Mouse (Mus musculus): ENCODE measurements around the gene Snx4. TPM values are rescaled to one million over a fixed set of nuclear protein-coding genes. Genes with fewer than 3 reads are reported as not detected.

The Snx4 gene
- polyA plus RNA-seq, 1 experiment from 2014 or later, result 84.3 TPM

DNA sequence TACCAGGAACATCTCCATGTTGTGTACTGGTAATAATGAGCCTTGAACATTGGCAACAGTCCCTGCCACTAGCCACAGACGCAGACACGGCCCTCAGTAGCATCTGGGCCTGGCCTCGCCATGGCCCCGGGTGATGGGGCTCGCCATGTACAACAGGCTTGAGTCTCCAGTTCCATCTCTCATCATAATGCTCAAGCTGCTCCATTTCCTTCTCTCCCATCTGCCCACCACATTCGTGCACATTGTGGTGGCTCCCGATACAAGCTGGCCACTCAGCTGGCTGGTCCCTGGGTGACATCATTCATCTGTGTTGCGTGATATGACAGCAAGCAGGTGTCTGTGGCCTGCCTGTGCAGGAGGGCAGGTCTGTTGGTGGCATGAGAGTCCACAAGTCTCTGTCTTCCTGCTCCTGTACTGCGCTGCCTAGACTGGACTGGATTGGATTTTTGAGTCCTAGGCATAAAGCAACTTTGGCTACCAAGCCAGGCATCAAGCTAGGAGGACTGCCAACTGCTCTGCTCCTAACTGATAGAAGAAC lies 6.2 kb upstream of the Snx4 start:
- Histone ChIP-seq H3K4me1 (peaks cover 3% of the 10 kb centered on the region; the same call in 1 of the 2 replicates), H3K4me3 (no peak overlapping the region), H3K27ac (no peak overlapping the region), H3K27me3 (no peaks in the 10 kb centered on the region), H3K4me2 (no peak overlapping the region), H3K9ac (no peak overlapping the region), H3K36me3 (peaks cover 49% of the 10 kb centered on the region), H3K9me3 (no peaks in the 10 kb centered on the region)
- 93% methylated on average over 9 of the region's 9 CpGs for WGBS
- no peak for ATAC-seq (ENCODE audit: insufficient number of reproducible peaks, low FRiP score, low TSS enrichment, low read depth)

DNA sequence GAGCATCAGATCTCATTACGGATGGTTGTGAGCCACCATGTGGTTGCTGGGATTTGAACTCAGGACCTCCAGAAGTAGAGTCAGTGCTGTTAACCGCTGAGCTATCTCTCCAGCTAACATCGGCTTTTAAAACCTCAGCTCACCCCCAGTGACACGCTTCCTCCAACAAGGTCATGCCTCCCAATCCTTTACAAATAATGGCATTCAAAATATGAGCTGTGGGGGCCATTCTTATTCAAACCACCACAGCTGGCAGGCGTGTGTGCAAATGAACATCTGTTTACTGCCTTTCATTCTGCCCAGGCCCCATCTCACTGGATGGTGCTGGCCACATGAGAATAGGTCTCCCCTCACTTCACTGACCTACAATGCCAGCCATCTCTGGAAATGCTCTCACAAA lies 4.7 kb upstream of the Snx4 start:
- H3K27ac ChIP-seq, result no peak overlapping the region
- H3K4me2 ChIP-seq, result no peak overlapping the region
- H3K36me3 ChIP-seq, result peaks cover 33% of the 10 kb centered on the region
- no peaks in the 10 kb centered on the region for H3K9me3 ChIP-seq
- no peak for ATAC-seq (ENCODE audit: insufficient number of reproducible peaks, low FRiP score, low TSS enrichment, low read depth)
- no peak overlapping the region for H3K9ac ChIP-seq
- H3K4me1 ChIP-seq, result peaks cover 3% of the 10 kb centered on the region; the same call in 1 of the 2 replicates
- 88% methylated on average over 5 of the region's 5 CpGs for WGBS
- no peak overlapping the region for H3K4me3 ChIP-seq
- H3K27me3 ChIP-seq, result no peaks in the 10 kb centered on the region

- H3K4me3 ChIP-seq, result no peak overlapping the region
- H3K9ac ChIP-seq, result no peak overlapping the region
- 64% methylated on average over 2 of the region's 2 CpGs for WGBS
- H3K4me2 ChIP-seq, result no peak overlapping the region
- H3K9me3 ChIP-seq, result no peaks in the 10 kb centered on the region
- no peak overlapping the region for H3K27ac ChIP-seq
- peaks cover 29% of the 10 kb centered on the region for H3K36me3 ChIP-seq
- ATAC-seq (ENCODE audit: insufficient number of reproducible peaks, low FRiP score, low TSS enrichment, low read depth), result no peak
- peaks cover 4% of the 10 kb centered on the region; the same call in 1 of the 2 replicates for H3K4me1 ChIP-seq
- H3K27me3 ChIP-seq, result no peaks in the 10 kb centered on the region
Observed at GRCm38 (mm10) chr16:33247006-33247405, 4.2 kb upstream of the Snx4 start.

- no peak for ATAC-seq (ENCODE audit: insufficient number of reproducible peaks, low FRiP score, low TSS enrichment, low read depth)
- 9% methylated on average over 9 of the region's 9 CpGs for WGBS
Observed at GRCm38 (mm10) chr16:33250651-33251120, 556 bp upstream of the Snx4 start.

GRCm38 (mm10) chr16:33255601-33256000 lies 4.4 kb downstream of the Snx4 start:
- H3K9ac ChIP-seq, result no peak overlapping the region
- H3K4me1 ChIP-seq, result peaks cover 13% of the 10 kb centered on the region
- H3K36me3 ChIP-seq, result peaks cover 9% of the 10 kb centered on the region; the same call in 1 of the 2 replicates
- WGBS, result 75% methylated on average over 7 of the region's 7 CpGs
- no peak overlapping the region for H3K27ac ChIP-seq
- no peaks in the 10 kb centered on the region for H3K9me3 ChIP-seq
- ATAC-seq (ENCODE audit: insufficient number of reproducible peaks, low FRiP score, low TSS enrichment, low read depth), result no peak
- H3K27me3 ChIP-seq, result no peaks in the 10 kb centered on the region
- H3K4me2 ChIP-seq, result no peak overlapping the region
- H3K4me3 ChIP-seq, result no peak overlapping the region

More at GRCm38 (mm10) chr16:33250651-33251120, 556 bp upstream of the Snx4 start:
- Histone ChIP-seq H3K4me1 (peaks cover 12% of the 10 kb centered on the region), H3K9ac (peak overlapping the region; percentile 89; the same call in 1 of the 2 replicates), H3K27me3 (no peaks in the 10 kb centered on the region), H3K36me3 (0 out of 2 replicates have a peak, but pooled peaks cover 2% of the 10 kb centered on the region), H3K27ac (peak overlapping the region; percentile 88), H3K4me2 (peak overlapping the region; percentile 60), H3K9me3 (no peaks in the 10 kb centered on the region), H3K4me3 (peak overlapping the region; percentile 96)

DNA sequence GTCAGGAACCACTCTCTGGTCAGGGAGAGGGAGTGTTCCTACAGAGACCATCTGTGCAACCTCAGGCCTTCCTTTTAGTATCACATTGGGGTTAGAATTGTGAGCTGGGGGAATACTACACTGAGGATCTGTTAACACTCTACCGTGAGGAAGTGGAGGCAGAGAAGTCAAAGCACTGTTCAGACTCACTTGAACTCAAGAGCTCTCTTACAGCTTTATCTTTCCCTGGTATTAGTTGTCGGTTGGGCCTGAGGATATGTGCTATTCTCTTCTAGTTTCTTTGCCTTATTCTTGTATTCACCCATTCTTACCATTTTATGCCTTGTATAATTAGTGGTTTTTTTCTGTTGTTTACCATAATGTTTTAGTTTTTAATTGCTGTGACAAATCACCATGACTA lies 7.3 kb downstream of the Snx4 start:
- H3K36me3 ChIP-seq, result peaks cover 14% of the 10 kb centered on the region; the same call in 1 of the 2 replicates
- no peak overlapping the region for H3K4me3 ChIP-seq
- no peak overlapping the region for H3K27ac ChIP-seq
- H3K9me3 ChIP-seq, result no peaks in the 10 kb centered on the region
- no peak overlapping the region for H3K9ac ChIP-seq
- ATAC-seq (ENCODE audit: insufficient number of reproducible peaks, low FRiP score, low TSS enrichment, low read depth), result no peak
- no peak overlapping the region for H3K4me2 ChIP-seq
- H3K27me3 ChIP-seq, result no peaks in the 10 kb centered on the region
- 89% methylated on average over 2 of the region's 2 CpGs for WGBS
- 0 out of 2 replicates have a peak, but pooled peaks cover 3% of the 10 kb centered on the region for H3K4me1 ChIP-seq

DNA sequence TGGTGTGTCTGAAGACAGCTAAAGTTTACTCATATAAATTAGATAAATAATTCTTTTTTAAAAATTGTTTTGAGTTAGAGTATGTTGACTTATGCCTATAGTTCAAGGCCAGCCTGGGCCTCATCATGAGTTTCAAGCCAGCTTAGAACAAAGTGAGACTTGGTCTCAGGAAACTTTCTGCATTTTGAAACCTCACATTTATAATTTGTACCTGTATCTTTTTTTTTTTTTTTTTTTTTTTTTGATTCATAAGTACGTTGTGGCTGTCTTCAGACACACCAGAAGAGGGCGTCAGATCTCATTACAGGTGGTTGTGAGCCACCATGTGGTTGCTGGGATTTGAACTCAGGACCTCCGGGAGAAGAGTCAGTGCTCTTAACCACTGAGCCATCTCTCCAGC lies 8.6 kb downstream of the Snx4 start:
- H3K9ac ChIP-seq, result no peak overlapping the region
- no peak overlapping the region for H3K4me3 ChIP-seq
- peaks cover 25% of the 10 kb centered on the region; the same call in 1 of the 2 replicates for H3K36me3 ChIP-seq
- 84% methylated on average over 3 of the region's 3 CpGs for WGBS
- 0 out of 2 replicates have a peak, but pooled peaks cover 3% of the 10 kb centered on the region for H3K4me1 ChIP-seq
- no peak for ATAC-seq (ENCODE audit: insufficient number of reproducible peaks, low FRiP score, low TSS enrichment, low read depth)
- no peaks in the 10 kb centered on the region for H3K9me3 ChIP-seq
- H3K4me2 ChIP-seq, result no peak overlapping the region
- no peak overlapping the region for H3K27ac ChIP-seq
- H3K27me3 ChIP-seq, result no peaks in the 10 kb centered on the region

DNA sequence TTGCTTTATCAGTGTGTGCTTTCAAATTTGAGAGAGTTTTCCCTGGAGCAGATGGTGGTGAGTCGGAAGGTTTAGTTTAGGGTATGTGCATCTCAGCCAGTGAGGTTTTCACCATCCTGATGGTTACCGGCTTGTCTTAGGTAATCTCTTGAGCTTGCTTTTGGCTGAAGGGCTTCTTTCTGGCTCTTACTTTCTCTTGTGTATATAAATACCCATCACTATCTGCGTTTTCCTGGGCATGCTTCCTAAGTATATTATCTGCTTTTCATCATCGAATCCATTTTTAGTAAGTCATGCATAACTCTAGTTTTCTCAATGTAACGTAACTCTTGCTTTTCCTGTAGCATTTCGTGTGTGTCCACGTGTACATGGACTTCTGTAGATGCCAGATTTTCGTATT lies 9.6 kb downstream of the Snx4 start:
- H3K4me3 ChIP-seq, result no peak overlapping the region
- H3K4me1 ChIP-seq, result 0 out of 2 replicates have a peak, but pooled peaks cover 3% of the 10 kb centered on the region
- no peak overlapping the region for H3K27ac ChIP-seq
- H3K36me3 ChIP-seq, result peaks cover 35% of the 10 kb centered on the region
- H3K4me2 ChIP-seq, result no peak overlapping the region
- H3K9me3 ChIP-seq, result no peaks in the 10 kb centered on the region
- no peaks in the 10 kb centered on the region for H3K27me3 ChIP-seq
- no peak overlapping the region for H3K9ac ChIP-seq
- WGBS, result 88% methylated on average over 8 of the region's 8 CpGs
- ATAC-seq (ENCODE audit: insufficient number of reproducible peaks, low FRiP score, low TSS enrichment, low read depth), result no peak

- H3K4me1 ChIP-seq, result 0 out of 2 replicates have a peak, but pooled peaks cover 3% of the 10 kb centered on the region
- H3K36me3 ChIP-seq, result peaks cover 43% of the 10 kb centered on the region
- no peak overlapping the region for H3K4me3 ChIP-seq
- no peak overlapping the region for H3K27ac ChIP-seq
- H3K9ac ChIP-seq, result no peak overlapping the region
- H3K9me3 ChIP-seq, result no peaks in the 10 kb centered on the region
- no peak overlapping the region for H3K4me2 ChIP-seq
- 77% methylated on average over 2 of the region's 2 CpGs for WGBS
- ATAC-seq (ENCODE audit: insufficient number of reproducible peaks, low FRiP score, low TSS enrichment, low read depth), result no peak
- H3K27me3 ChIP-seq, result no peaks in the 10 kb centered on the region
Observed at GRCm38 (mm10) chr16:33261584-33262061, 10.4 kb downstream of the Snx4 start.

DNA sequence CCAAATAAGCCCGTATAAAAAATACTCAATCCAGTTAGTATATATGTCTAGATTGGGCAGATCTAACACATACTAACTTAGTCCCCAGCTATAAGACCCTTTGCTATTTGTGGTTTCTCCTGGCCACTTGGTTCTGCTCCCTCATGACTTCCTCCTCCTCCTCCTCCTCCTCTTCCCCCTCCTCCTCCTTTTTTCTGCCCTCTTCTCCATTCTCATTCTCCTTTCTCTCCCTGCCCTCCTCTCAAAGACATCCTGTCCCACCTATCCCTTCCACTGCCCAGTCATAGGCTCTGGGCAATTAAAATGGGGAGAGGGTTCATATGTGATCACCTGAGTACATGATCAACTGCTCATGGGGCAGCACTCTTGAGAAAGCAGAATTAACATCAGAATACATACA lies 10.9 kb downstream of the Snx4 start:
- no peaks in the 10 kb centered on the region for H3K9me3 ChIP-seq
- WGBS, result 89% methylated on average over 1 of the region's 1 CpGs
- 0 out of 2 replicates have a peak, but pooled peaks cover 3% of the 10 kb centered on the region for H3K4me1 ChIP-seq
- no peaks in the 10 kb centered on the region for H3K27me3 ChIP-seq
- H3K27ac ChIP-seq, result no peak overlapping the region
- peaks cover 47% of the 10 kb centered on the region for H3K36me3 ChIP-seq
- H3K4me2 ChIP-seq, result no peak overlapping the region
- H3K9ac ChIP-seq, result no peak overlapping the region
- no peak for ATAC-seq (ENCODE audit: insufficient number of reproducible peaks, low FRiP score, low TSS enrichment, low read depth)
- H3K4me3 ChIP-seq, result no peak overlapping the region

DNA sequence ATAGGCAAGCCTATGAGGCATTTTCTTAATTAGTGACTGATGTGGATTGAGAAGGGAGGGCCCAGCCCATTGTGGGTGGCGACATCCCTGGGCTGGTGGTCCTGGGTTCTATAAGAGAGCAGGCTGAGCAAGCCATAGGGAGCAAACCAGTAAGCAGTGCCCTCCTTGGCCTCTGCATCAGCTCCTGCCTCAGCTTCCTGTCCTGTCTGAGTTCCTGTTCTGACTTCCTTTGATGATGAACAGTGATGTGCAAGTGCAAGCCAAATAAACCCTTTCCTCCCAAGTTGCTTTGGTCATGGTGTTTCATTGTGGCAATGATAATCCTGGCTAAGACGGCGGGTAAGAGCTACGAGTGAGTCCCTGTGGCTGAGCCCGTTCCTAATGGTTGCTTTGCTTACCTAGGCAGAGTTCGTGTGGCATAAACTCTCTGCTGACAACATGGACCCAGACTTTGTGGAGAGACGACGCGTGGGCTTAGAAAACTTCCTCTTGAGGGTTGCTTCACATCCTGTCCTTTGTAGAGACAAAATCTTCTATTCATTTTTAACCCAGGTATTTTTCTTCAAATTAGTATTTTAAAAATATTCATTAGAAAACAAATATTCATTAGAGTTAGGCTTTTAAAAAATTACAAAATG lies 16.5 kb downstream of the Snx4 start:
- H3K4me3 ChIP-seq, result no peak overlapping the region
- H3K27ac ChIP-seq, result no peak overlapping the region
- H3K36me3 ChIP-seq, result peaks cover 69% of the 10 kb centered on the region
- H3K27me3 ChIP-seq, result no peaks in the 10 kb centered on the region
- H3K9ac ChIP-seq, result no peak overlapping the region
- ATAC-seq (ENCODE audit: insufficient number of reproducible peaks, low FRiP score, low TSS enrichment, low read depth), result no peak
- 88% methylated on average over 9 of the region's 9 CpGs for WGBS
- no peak overlapping the region for H3K4me2 ChIP-seq
- no peaks in the 10 kb centered on the region for H3K9me3 ChIP-seq
- no peaks in the 10 kb centered on the region for H3K4me1 ChIP-seq

- Histone ChIP-seq H3K9ac (no peak overlapping the region), H3K9me3 (no peaks in the 10 kb centered on the region), H3K4me2 (no peak overlapping the region), H3K27ac (no peak overlapping the region), H3K27me3 (no peaks in the 10 kb centered on the region), H3K4me3 (no peak overlapping the region), H3K36me3 (peaks cover 56% of the 10 kb centered on the region), H3K4me1 (no peaks in the 10 kb centered on the region)
- ATAC-seq (ENCODE audit: insufficient number of reproducible peaks, low FRiP score, low TSS enrichment, low read depth), result no peak
- WGBS, result 93% methylated on average over 4 of the region's 4 CpGs
Observed at GRCm38 (mm10) chr16:33271824-33272223, 20.6 kb downstream of the Snx4 start.
